Mouse (Mus musculus): Measurements from ENCODE around the gene Ahcyl1. TPM values are rescaled to one million over a fixed set of nuclear protein-coding genes. Genes with fewer than 3 reads are reported as not detected.

Gene Ahcyl1
- polyA plus RNA-seq, 1 experiment from 2014 or later, result 142 TPM

DNA sequence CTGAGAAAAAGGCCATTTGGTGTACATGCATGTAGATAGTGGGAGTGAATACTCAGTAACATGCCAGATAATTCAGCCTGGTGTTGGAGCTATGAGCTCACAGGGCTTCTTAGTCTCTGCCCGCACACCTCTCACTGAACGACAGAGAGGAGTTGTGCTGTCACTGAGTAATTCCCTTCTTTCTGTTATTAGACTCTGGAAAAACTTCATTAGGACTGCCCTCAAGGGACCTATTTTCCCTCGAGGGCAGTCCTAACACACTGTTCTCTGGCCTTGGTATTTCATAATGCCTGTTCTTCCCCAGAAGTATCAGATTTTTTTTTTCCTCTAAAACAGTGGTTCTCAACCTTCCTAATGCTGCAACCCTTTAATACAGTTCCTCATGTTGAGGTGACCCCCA, 15.7 kb upstream of the Ahcyl1 start:
- H3K9me3 ChIP-seq (ENCODE audit: control insufficient read depth, low read length), result no peaks in the 10 kb centered on the region
- no peak overlapping the region for H3K27ac ChIP-seq (ENCODE audit: low read depth, low read length)
- ATAC-seq (ENCODE audit: low read depth), result no peak
- H3K9ac ChIP-seq (replicated peaks; ENCODE audit: low read depth, low read length), result no peak overlapping the region
- H3K4me2 ChIP-seq (ENCODE audit: low read depth, low read length), result no peak overlapping the region
- no peaks in the 10 kb centered on the region for H3K36me3 ChIP-seq (ENCODE audit: control insufficient read depth, insufficient read depth, low read length)
- no peaks in the 10 kb centered on the region for H3K27me3 ChIP-seq (ENCODE audit: control insufficient read depth, insufficient read depth, low read length)
- no peak overlapping the region for H3K4me3 ChIP-seq (ENCODE audit: low read depth, low read length)
- 58% methylated on average over 3 of the region's 3 CpGs for WGBS
- H3K4me1 ChIP-seq (ENCODE audit: control insufficient read depth, insufficient read depth, low read length), result no peaks in the 10 kb centered on the region

DNA sequence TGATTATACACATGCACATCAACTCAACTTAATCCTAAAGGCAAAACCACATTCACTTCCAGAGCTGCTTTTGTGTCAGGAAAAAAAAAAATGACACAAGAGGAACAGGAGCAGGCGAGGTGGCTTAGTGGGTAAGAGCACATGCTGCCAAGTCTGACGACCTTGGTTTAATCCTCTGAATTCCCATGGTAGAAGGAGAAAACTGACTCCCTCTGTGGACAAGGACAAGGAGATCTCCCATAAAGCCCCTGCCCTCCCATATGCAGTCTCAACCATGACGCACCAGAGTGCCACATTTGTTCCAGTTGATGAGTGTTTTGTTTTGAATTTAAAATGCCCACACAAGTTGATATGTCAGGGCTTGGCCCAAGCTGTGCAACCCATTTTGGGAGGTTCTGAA, 12.8 kb upstream of the Ahcyl1 start:
- 65% methylated on average over 3 of the region's 3 CpGs for WGBS

DNA sequence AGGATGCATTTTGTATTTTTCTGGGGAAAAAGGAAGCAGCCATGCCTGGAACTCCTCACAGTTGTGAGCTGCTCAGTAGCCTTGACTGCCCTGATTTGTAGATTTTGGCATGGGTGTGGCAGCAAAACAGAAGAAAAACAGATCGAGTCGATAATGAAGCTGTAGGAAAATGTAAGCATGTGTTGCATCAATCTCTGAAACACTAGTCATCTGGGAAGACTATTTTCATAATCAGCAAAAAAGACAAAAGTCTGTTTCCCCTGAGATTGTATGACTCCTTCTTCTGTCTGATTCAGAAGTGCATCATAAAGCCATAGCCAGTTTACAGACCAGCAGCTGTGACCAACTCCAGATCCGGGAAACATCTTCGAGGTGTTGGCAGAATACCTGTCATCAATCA, 10.9 kb upstream of the Ahcyl1 start:
- Histone ChIP-seq H3K9ac (replicated peaks; ENCODE audit: low read depth, low read length) (no peak overlapping the region), H3K27ac (ENCODE audit: low read depth, low read length) (no peak overlapping the region), H3K27me3 (ENCODE audit: control insufficient read depth, insufficient read depth, low read length) (no peaks in the 10 kb centered on the region), H3K4me3 (ENCODE audit: low read depth, low read length) (no peak overlapping the region), H3K36me3 (ENCODE audit: control insufficient read depth, insufficient read depth, low read length) (no peaks in the 10 kb centered on the region), H3K4me2 (ENCODE audit: low read depth, low read length) (no peak overlapping the region), H3K9me3 (ENCODE audit: control insufficient read depth, low read length) (no peaks in the 10 kb centered on the region), H3K4me1 (ENCODE audit: control insufficient read depth, insufficient read depth, low read length) (no peaks in the 10 kb centered on the region)
- 85% methylated on average over 4 of the region's 4 CpGs for WGBS
- ATAC-seq (ENCODE audit: low read depth), result no peak

More for the DNA sequence above, 12.8 kb upstream of the Ahcyl1 start:
- H3K9ac ChIP-seq (replicated peaks; ENCODE audit: low read depth, low read length), result no peak overlapping the region
- H3K4me3 ChIP-seq (ENCODE audit: low read depth, low read length), result no peak overlapping the region
- no peaks in the 10 kb centered on the region for H3K36me3 ChIP-seq (ENCODE audit: control insufficient read depth, insufficient read depth, low read length)
- no peak for ATAC-seq (ENCODE audit: low read depth)
- H3K4me2 ChIP-seq (ENCODE audit: low read depth, low read length), result no peak overlapping the region
- H3K9me3 ChIP-seq (ENCODE audit: control insufficient read depth, low read length), result no peaks in the 10 kb centered on the region
- H3K27ac ChIP-seq (ENCODE audit: low read depth, low read length), result no peak overlapping the region
- H3K27me3 ChIP-seq (ENCODE audit: control insufficient read depth, insufficient read depth, low read length), result no peaks in the 10 kb centered on the region
- H3K4me1 ChIP-seq (ENCODE audit: control insufficient read depth, insufficient read depth, low read length), result no peaks in the 10 kb centered on the region

DNA sequence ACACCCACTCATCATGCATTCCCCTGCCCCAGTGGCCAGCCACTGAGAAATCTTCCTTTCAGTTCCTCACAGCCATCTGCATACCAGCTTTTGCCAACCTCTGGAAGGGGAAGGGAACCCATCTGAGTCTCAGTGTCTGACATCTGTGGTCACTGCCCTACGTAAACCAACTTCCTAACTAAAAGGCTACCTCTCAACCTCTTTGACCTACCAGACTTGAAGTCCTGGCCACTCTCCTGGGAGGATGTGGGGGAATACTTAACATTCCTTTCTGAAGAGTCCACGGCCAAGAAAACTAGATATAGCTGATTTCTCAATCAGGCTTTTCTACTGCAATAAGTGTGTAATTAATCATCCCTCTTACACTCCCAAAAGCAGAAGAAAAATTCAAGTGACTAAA, 9.8 kb upstream of the Ahcyl1 start:
- no peak for ATAC-seq (ENCODE audit: low read depth)
- no peak overlapping the region for H3K9ac ChIP-seq (replicated peaks; ENCODE audit: low read depth, low read length)
- WGBS, result 65% methylated on average over 2 of the region's 2 CpGs
- H3K36me3 ChIP-seq (ENCODE audit: control insufficient read depth, insufficient read depth, low read length), result no peaks in the 10 kb centered on the region
- no peak overlapping the region for H3K4me3 ChIP-seq (ENCODE audit: low read depth, low read length)
- no peak overlapping the region for H3K4me2 ChIP-seq (ENCODE audit: low read depth, low read length)
- H3K27me3 ChIP-seq (ENCODE audit: control insufficient read depth, insufficient read depth, low read length), result no peaks in the 10 kb centered on the region
- H3K9me3 ChIP-seq (ENCODE audit: control insufficient read depth, low read length), result no peaks in the 10 kb centered on the region
- H3K27ac ChIP-seq (ENCODE audit: low read depth, low read length), result no peak overlapping the region
- H3K4me1 ChIP-seq (ENCODE audit: control insufficient read depth, insufficient read depth, low read length), result no peaks in the 10 kb centered on the region

DNA sequence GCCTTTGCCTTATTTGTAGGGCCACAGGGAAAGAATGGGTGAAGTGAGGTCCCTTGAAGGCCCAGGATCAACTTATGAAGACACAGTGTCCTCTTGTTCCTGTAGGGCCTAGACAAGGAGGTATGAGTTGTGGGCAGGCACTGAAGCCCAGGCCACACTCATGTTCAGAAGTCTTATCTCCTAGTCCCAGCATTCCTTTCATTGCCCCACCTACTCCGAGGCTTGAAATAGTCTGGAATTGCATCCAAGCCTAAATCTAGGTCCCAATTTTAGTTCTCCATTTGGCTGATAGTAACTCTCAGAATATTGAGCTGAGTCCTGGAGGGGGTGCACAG, 8.0 kb upstream of the Ahcyl1 start:
- WGBS, result 100% methylated on average over 1 of the region's 1 CpGs
- Histone ChIP-seq H3K9ac (replicated peaks; ENCODE audit: low read depth, low read length) (no peak overlapping the region), H3K36me3 (ENCODE audit: control insufficient read depth, insufficient read depth, low read length) (no peaks in the 10 kb centered on the region), H3K4me3 (ENCODE audit: low read depth, low read length) (no peak overlapping the region), H3K4me1 (ENCODE audit: control insufficient read depth, insufficient read depth, low read length) (no peaks in the 10 kb centered on the region), H3K4me2 (ENCODE audit: low read depth, low read length) (no peak overlapping the region), H3K27me3 (ENCODE audit: control insufficient read depth, insufficient read depth, low read length) (no peaks in the 10 kb centered on the region), H3K27ac (ENCODE audit: low read depth, low read length) (no peak overlapping the region), H3K9me3 (ENCODE audit: control insufficient read depth, low read length) (no peaks in the 10 kb centered on the region)
- ATAC-seq (ENCODE audit: low read depth), result no peak

DNA sequence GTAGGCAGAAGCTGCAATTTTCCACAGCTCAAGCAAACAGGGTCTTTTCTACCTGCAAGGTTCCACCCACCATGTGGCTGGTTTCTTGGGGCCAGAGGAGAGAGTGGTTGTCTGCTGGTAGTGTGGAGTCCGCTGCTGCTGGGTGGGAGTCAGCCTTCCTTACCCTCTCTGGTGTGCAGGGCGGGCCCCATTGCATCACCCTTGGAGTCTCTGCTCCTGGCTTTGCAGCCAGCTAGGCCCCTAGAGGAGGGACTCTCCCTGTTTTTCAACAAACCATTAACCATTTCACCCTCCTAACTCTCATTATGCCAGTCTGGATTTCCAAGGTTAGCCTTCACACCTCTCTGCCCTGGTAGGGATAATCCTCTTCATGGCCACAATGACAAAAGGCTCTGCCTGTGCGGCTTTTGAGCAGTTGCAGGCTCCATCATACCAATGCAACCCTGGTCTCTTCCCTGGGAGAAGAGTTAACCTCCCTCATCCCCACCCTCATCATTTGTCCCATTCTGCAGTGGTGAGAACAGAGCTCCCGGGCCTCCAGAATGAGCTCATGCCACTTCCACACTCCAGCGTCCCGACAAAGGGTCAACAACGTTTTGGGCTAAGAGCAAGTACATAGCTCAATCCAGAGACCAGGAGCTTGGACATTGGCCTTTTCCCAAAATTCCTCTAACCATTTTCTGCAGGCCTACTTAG, 7.5 kb upstream of the Ahcyl1 start:
- Histone ChIP-seq H3K4me3 (ENCODE audit: low read depth, low read length) (no peak overlapping the region), H3K4me2 (ENCODE audit: low read depth, low read length) (no peak overlapping the region), H3K36me3 (ENCODE audit: control insufficient read depth, insufficient read depth, low read length) (no peaks in the 10 kb centered on the region), H3K9me3 (ENCODE audit: control insufficient read depth, low read length) (no peaks in the 10 kb centered on the region), H3K27me3 (ENCODE audit: control insufficient read depth, insufficient read depth, low read length) (no peaks in the 10 kb centered on the region), H3K4me1 (ENCODE audit: control insufficient read depth, insufficient read depth, low read length) (no peaks in the 10 kb centered on the region), H3K27ac (ENCODE audit: low read depth, low read length) (no peak overlapping the region), H3K9ac (replicated peaks; ENCODE audit: low read depth, low read length) (no peak overlapping the region)
- no peak for ATAC-seq (ENCODE audit: low read depth)
- 85% methylated on average over 7 of the region's 7 CpGs for WGBS

DNA sequence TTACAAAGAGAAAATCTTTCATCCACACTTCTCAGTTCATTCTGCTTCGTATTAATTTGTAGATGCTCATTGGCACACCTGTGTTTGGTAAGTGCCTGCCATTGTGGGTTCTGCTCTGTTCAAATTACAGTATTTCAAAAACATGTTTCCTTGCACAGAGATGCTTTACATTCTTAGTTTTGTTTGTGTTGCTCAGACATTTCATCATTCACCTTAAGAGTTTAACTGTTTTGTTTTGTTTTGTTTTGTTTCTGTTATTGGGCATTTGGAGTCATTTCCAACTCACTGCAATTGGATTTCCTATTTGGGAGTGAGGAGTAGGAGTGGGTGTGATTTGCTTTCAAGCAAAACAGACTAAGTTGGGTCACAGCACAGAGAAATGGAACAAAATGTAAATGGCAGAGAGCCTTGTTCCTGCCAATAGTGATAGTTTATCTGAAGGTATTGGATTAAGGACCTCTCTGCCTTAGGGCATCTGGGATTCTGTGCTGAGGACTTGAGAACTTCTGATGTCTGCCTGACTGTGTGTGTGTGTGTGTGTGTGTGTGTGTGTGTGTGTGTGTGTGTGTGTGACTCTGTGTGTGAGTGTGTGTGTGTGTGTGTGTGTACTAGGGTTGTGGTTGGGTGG, 5.5 kb upstream of the Ahcyl1 start:
- no peaks in the 10 kb centered on the region for H3K36me3 ChIP-seq (ENCODE audit: control insufficient read depth, insufficient read depth, low read length)
- no peaks in the 10 kb centered on the region for H3K4me1 ChIP-seq (ENCODE audit: control insufficient read depth, insufficient read depth, low read length)
- no peak overlapping the region for H3K9ac ChIP-seq (replicated peaks; ENCODE audit: low read depth, low read length)
- no peak overlapping the region for H3K4me3 ChIP-seq (ENCODE audit: low read depth, low read length)
- no peak overlapping the region for H3K4me2 ChIP-seq (ENCODE audit: low read depth, low read length)
- no peak for ATAC-seq (ENCODE audit: low read depth)
- no peaks in the 10 kb centered on the region for H3K9me3 ChIP-seq (ENCODE audit: control insufficient read depth, low read length)
- WGBS, result 94% methylated on average over 1 of the region's 1 CpGs
- H3K27me3 ChIP-seq (ENCODE audit: control insufficient read depth, insufficient read depth, low read length), result no peaks in the 10 kb centered on the region
- H3K27ac ChIP-seq (ENCODE audit: low read depth, low read length), result no peak overlapping the region

DNA sequence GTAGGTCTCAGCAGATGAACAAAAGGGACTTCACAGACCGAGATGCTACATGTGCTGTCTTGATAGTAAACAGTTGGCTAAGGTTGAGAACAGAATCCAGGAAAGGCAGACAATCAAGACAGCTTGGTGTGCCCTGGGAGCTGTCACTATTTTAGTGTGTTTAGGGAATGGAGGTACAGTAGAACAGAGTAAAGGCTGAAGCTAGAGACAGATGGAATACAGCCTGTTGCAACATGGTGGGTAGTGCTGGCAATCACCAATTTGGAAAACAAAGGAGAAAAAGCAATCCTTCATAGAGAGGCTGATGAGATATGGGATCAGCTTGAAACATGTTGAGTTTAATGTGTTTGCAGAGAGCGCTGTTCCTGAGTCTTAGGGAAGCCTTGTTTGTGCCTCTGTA, 4.3 kb upstream of the Ahcyl1 start:
- no peaks in the 10 kb centered on the region for H3K4me1 ChIP-seq (ENCODE audit: control insufficient read depth, insufficient read depth, low read length)
- no peak overlapping the region for H3K4me3 ChIP-seq (ENCODE audit: low read depth, low read length)
- 88% methylated on average over 2 of the region's 2 CpGs for WGBS
- H3K9me3 ChIP-seq (ENCODE audit: control insufficient read depth, low read length), result no peaks in the 10 kb centered on the region
- no peaks in the 10 kb centered on the region for H3K36me3 ChIP-seq (ENCODE audit: control insufficient read depth, insufficient read depth, low read length)
- H3K9ac ChIP-seq (replicated peaks; ENCODE audit: low read depth, low read length), result no peak overlapping the region
- H3K27me3 ChIP-seq (ENCODE audit: control insufficient read depth, insufficient read depth, low read length), result no peaks in the 10 kb centered on the region
- no peak overlapping the region for H3K4me2 ChIP-seq (ENCODE audit: low read depth, low read length)
- ATAC-seq (ENCODE audit: low read depth), result no peak
- H3K27ac ChIP-seq (ENCODE audit: low read depth, low read length), result no peak overlapping the region

DNA sequence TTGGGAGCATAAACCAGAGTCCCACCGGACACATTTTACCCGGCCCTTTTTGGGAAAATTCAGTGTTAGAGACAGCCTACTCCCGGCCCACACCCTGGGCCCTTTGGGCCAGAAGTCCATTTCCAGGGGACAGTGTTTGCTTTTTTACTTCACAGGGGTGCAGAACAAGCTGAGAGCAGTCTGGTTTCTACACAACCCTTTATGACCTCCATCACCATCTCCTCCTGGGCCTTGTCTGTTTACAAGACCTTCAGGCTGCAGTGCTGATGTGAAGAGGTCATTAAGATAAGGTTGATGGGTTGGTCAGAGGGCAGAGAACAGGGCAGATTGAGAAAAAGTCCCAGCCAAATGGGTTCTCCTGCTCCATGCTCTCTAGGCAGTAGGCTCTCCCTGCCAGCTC, 550 bp upstream of the Ahcyl1 start:
- Histone ChIP-seq H3K36me3 (ENCODE audit: control insufficient read depth, insufficient read depth, low read length) (no peaks in the 10 kb centered on the region), H3K4me1 (ENCODE audit: control insufficient read depth, insufficient read depth, low read length) (peaks cover 27% of the 10 kb centered on the region), H3K27me3 (ENCODE audit: control insufficient read depth, insufficient read depth, low read length) (no peaks in the 10 kb centered on the region), H3K9ac (replicated peaks; ENCODE audit: low read depth, low read length) (peak overlapping the region; percentile 16; the same call in 1 of the 2 replicates), H3K9me3 (ENCODE audit: control insufficient read depth, low read length) (no peaks in the 10 kb centered on the region), H3K4me2 (ENCODE audit: low read depth, low read length) (peak overlapping the region; percentile 29; the same call in 1 of the 2 replicates), H3K4me3 (ENCODE audit: low read depth, low read length) (no peak overlapping the region), H3K27ac (ENCODE audit: low read depth, low read length) (no peak overlapping the region)
- WGBS, result 41% methylated on average over 3 of the region's 3 CpGs
- ATAC-seq (ENCODE audit: low read depth), result peak; percentile 0; the same call in 1 of the 2 replicates

All from neural tube, embryonic 14.5 days (tissue).